Mouse (Mus musculus) embryonic fibroblast, embryonic 13.5 days (primary cell): ENCODE results near the gene Tmem183a. TPM values are rescaled to one million over a fixed set of nuclear protein-coding genes. Genes with fewer than 3 reads are reported as not detected.
A peak's percentile ranks its signal among the peaks of the same experiment; 100 is the strongest.

Experiments used
- H3K27ac ChIP-seq: 2 replicates; pipeline ENCODE4 v1.5.1; 2012; ENCODE audit warnings: low read length, control low read depth, inconsistent platforms; ENCODE audit not compliant: insufficient read depth
- H3K4me1 ChIP-seq: 2 replicates; pipeline ENCODE4 v1.6.1; 2011; ENCODE audit warnings: low read length; ENCODE audit not compliant: control insufficient read depth, insufficient read depth
- H3K4me3 ChIP-seq: 2 replicates; pipeline ENCODE4 v1.5.1; 2011; ENCODE audit warnings: mild to moderate bottlenecking, control low read depth, low read length; ENCODE audit not compliant: insufficient read depth
- CTCF ChIP-seq: IDR thresholded peaks from 2 replicates; pipeline ENCODE4 v1.5.1; 2011; ENCODE audit warnings: mild to moderate bottlenecking, control low read depth, low read length, moderate library complexity, borderline replicate concordance; ENCODE audit not compliant: insufficient read depth
- POLR2A ChIP-seq: IDR thresholded peaks from 2 replicates; pipeline ENCODE4 v1.6.1; 2011; ENCODE audit warnings: low read depth, mild to moderate bottlenecking, control low read depth, low read length, moderate library complexity
- polyA plus RNA-seq: library from polyadenylated mRNA; stranded (reverse); fragments of >200 nt; gene quantifications from 2 replicates; pipeline ENCODE4 v1.2.4, GENCODE M21; 2011; ENCODE audit warnings: low read depth; ENCODE audit not compliant: missing spikeins, insufficient read length

The Tmem183a gene
- polyA plus RNA-seq, 1 experiment: 66.3 TPM

DNA sequence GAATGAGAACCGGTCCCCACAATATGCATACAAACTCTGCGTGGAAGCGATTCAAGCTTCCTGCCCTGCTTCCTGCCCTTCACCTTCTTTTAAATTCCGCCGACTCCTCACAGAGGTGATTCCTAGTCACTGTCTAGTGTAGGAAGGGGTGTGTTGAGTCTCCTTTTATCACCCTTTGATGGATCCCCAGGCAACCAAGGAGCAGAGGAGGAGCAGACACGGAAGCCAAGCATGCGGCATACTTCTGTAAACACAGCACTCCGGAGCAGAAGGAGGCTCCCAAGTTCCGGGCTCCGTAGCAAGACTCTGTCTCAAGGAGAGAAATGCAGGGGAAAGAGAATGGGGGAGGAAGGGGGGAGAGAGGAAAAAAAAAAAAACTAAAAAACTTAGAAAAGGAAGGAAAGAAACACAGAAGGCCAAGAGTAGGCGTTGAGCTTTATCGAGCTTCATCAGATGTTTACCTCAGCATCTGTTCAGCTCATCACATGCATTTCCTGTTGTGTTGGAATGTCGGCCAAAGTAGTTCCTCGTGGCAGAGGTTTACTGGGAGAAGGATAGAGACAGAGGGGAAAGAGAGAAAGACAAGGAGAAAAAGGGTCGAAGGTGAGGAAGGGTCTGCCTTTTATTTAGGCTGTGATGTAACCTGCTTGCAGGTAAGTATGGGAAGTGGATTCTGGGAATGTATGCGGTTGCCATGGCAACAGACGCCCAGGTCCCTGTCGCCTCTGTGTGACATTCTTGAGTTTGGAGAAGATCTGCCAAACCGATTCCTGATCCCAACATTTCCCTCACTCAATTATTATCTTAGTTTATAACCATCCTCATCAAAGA is 20.2 kb upstream of the Tmem183a start:
- H3K27ac ChIP-seq: no peak overlapping the region
- no peaks in the 10 kb centered on the region for H3K4me1 ChIP-seq
- TF ChIP-seq CTCF: no peak
- TF ChIP-seq POLR2A: no peak
- no peak overlapping the region for H3K4me3 ChIP-seq

- TF ChIP-seq POLR2A (no peak), CTCF (no peak)
- Histone ChIP-seq H3K4me3 (no peak overlapping the region), H3K4me1 (no peaks in the 10 kb centered on the region), H3K27ac (no peak overlapping the region)
Measured at GRCm38 (mm10) chr1:134381051-134381450, 19.3 kb upstream of the Tmem183a start.

GRCm38 (mm10) chr1:134374124-134374523 is 12.3 kb upstream of the Tmem183a start:
- Histone ChIP-seq H3K4me3 (no peak overlapping the region), H3K27ac (no peak overlapping the region), H3K4me1 (no peaks in the 10 kb centered on the region)
- TF ChIP-seq POLR2A (no peak), CTCF (no peak)

- Histone ChIP-seq H3K27ac (no peak overlapping the region), H3K4me3 (no peak overlapping the region), H3K4me1 (no peaks in the 10 kb centered on the region)
- TF ChIP-seq CTCF: no peak
- TF ChIP-seq POLR2A: no peak
Measured at GRCm38 (mm10) chr1:134368777-134369337, 7.1 kb upstream of the Tmem183a start.

DNA sequence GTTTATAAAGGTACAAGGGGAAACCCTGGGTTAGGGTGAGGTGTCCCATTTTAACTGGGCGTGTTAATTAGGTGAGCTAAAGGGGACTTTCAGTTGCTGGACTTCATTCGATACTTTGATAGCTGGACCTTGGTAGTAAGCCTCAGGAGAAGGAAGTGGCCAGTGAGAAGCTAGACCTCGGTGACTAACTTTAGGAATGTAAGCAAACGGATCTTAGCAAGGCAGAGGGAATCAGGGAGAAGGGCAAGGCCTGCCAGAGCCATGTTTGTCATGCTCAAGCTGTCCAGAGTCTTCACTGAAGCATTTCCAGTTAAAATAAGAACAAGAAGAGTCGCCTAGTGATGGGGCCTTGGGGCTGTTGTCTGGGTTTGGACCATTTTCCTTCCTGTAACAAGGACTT is 3.7 kb upstream of the Tmem183a start:
- Histone ChIP-seq H3K27ac (no peak overlapping the region), H3K4me1 (0 out of 2 replicates have a peak, but pooled peaks cover 2% of the 10 kb centered on the region), H3K4me3 (no peak overlapping the region)
- TF ChIP-seq POLR2A (no peak), CTCF (no peak)

DNA sequence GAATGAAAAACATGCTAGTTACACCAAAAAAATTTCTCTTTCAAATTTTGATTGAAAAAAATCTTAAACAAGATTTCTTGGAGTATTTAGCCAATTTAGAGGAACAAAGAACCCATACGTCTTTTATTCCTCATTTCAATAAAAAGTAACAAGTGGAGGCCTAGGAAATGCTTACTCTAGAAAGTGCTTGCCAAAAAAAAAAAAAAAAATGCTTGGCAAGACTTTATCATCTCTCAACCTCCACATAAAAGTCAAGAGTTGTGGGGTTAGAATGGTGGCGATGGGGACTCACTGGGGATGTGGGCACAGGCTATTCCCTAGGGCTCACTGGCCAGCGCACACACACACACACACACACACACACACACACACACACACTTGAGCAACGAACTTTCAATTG is 1.4 kb upstream of the Tmem183a start:
- TF ChIP-seq CTCF: no peak
- H3K27ac ChIP-seq: no peak overlapping the region
- no peak overlapping the region for H3K4me3 ChIP-seq
- 0 out of 2 replicates have a peak, but pooled peaks cover 2% of the 10 kb centered on the region for H3K4me1 ChIP-seq

GRCm38 (mm10) chr1:134361195-134361856 is 453 bp downstream of the Tmem183a start:
- Histone ChIP-seq H3K4me1 (0 out of 2 replicates have a peak, but pooled peaks cover 2% of the 10 kb centered on the region), H3K27ac (0 out of 2 replicates have a peak overlapping the region, but pooled peaks have one; percentile 42), H3K4me3 (peak overlapping the region; percentile 99)
- TF ChIP-seq CTCF: no peak
- TF ChIP-seq POLR2A: no peak

- TF ChIP-seq POLR2A (no peak), CTCF (no peak)
- Histone ChIP-seq H3K4me3 (peak overlapping the region; percentile 99), H3K27ac (no peak overlapping the region), H3K4me1 (0 out of 2 replicates have a peak, but pooled peaks cover 2% of the 10 kb centered on the region)
Measured at GRCm38 (mm10) chr1:134360656-134361055, 1.1 kb downstream of the Tmem183a start.

GRCm38 (mm10) chr1:134357461-134357860 is 4.3 kb downstream of the Tmem183a start:
- TF ChIP-seq CTCF (no peak), POLR2A (no peak)

More at GRCm38 (mm10) chr1:134357461-134357860, 4.3 kb downstream of the Tmem183a start:
- Histone ChIP-seq H3K27ac (no peak overlapping the region), H3K4me3 (no peak overlapping the region), H3K4me1 (0 out of 2 replicates have a peak, but pooled peaks cover 2% of the 10 kb centered on the region)
